Mouse (Mus musculus): ENCODE data around the gene Nipsnap1. TPM values are rescaled to one million over a fixed set of nuclear protein-coding genes. Genes with fewer than 3 reads are reported as not detected.

The Nipsnap1 gene
- total RNA-seq, 1 experiment from 2014 or later, result 10.1 TPM

Other genes starting within 250 kb of the Nipsnap1 start
- gene Ascc2, start 236.2 kb upstream of the Nipsnap1 start, total RNA-seq (2017), result 10.8 and 13.4 TPM in 2 replicates
- 40.1 and 49.5 TPM in 2 replicates for gene Uqcr10, start 169.6 kb upstream of the Nipsnap1 start, total RNA-seq (2017)
- 9.3 and 10.4 TPM in 2 replicates for gene Zmat5, start 169.3 kb upstream of the Nipsnap1 start, total RNA-seq (2017)
- 0.12 TPM in 1 of 2 replicates, not detected in the other for gene Cabp7, start 127.2 kb upstream of the Nipsnap1 start, total RNA-seq (2017)
- gene Nf2, start 24.4 kb upstream of the Nipsnap1 start, total RNA-seq (2017), result 44.2 and 44.3 TPM in 2 replicates
- gene Thoc5, start 21.4 kb downstream of the Nipsnap1 start, total RNA-seq (2017), result 39.8 and 48.9 TPM in 2 replicates
- 0.47 TPM in 1 of 2 replicates, not detected in the other for gene Nefh, start 74.1 kb downstream of the Nipsnap1 start, total RNA-seq (2017)
- gene Ap1b1, start 112.9 kb downstream of the Nipsnap1 start, total RNA-seq (2017), result 37.9 and 46.7 TPM in 2 replicates
- 1.6 and 1.9 TPM in 2 replicates for gene Rasl10a, start 184.2 kb downstream of the Nipsnap1 start, total RNA-seq (2017)
- gene Gas2l1, start 191.4 kb downstream of the Nipsnap1 start, total RNA-seq (2017), result 7.0 and 9.5 TPM in 2 replicates
- gene Rhbdd3, start 225.0 kb downstream of the Nipsnap1 start, total RNA-seq (2017), result 4.3 and 5.2 TPM in 2 replicates
- 573 and 592 TPM in 2 replicates for gene Ewsr1, start 225.3 kb downstream of the Nipsnap1 start, total RNA-seq (2017)

All from neutrophil, adult 5-6 weeks (primary cell).